Mouse (Mus musculus) large intestine, adult 2 months (tissue): ENCODE measurements around the gene Evi5. TPM values are rescaled to one million over a fixed set of nuclear protein-coding genes. Genes with fewer than 3 reads are reported as not detected.

Source experiments
- polyA plus RNA-seq: library from polyadenylated mRNA; depleted of rRNA; stranded (reverse); fragments of >200 nt; gene quantifications from 2 replicates; pipeline ENCODE4 v1.2.3, GENCODE M21; 2012; rRNA removed

The Evi5 gene
- polyA plus RNA-seq, 1 experiment = 4.5 TPM

Other genes with a start within 250 kb of the Evi5 start
- 6.1 and 7.2 TPM in 2 replicates for gene Gfi1, start 149.1 kb downstream of the Evi5 start, polyA plus RNA-seq
- not detected in 2 replicates for gene Ube2d2b, start 45.0 kb downstream of the Evi5 start, polyA plus RNA-seq
- 17.7 and 19.3 TPM in 2 replicates for gene Rpl5, start 25.4 kb upstream of the Evi5 start, polyA plus RNA-seq
- gene Fam69a, start 112.0 kb upstream of the Evi5 start, polyA plus RNA-seq = 1.8 and 2.5 TPM in 2 replicates
- 5.0 and 12.4 TPM in 2 replicates for gene Mtf2, start 190.6 kb upstream of the Evi5 start, polyA plus RNA-seq